Mouse (Mus musculus): ENCODE data around the gene Pih1d2. TPM values are rescaled to one million over a fixed set of nuclear protein-coding genes. Genes with fewer than 3 reads are reported as not detected.

Pih1d2 gene
- 1.8 and 2.1 TPM in 2 replicates for polyA plus RNA-seq (2015; fragmentation: Nextera tagmentation; extraction: Ambion mirVana)

GRCm38 (mm10) chr9:50616766-50617603 lies at the start of gene Pih1d2, which contains the start of gene Nkapd1:
Gene Pih1d2, plus strand, starts transcription at chr9:50617321.
Gene Nkapd1, minus strand, starts transcription at chr9:50617464.
- under 1% methylated on average over 81 of the region's 81 CpGs for WGBS (ENCODE audit: insufficient replicate concordance)
- peaks cover 28% of the 10 kb centered on the region for H3K4me1 ChIP-seq (replicated peaks)
- peak within 1 kb of the TSS; percentile 96 for H3K4me3 ChIP-seq (replicated peaks)
- peaks cover 34% of the 10 kb centered on the region for H3K36me3 ChIP-seq
- peak; percentile 92 for ATAC-seq (ENCODE audit: low read depth)
- H3K27me3 ChIP-seq, result no peaks in the 10 kb centered on the region
- no peaks in the 10 kb centered on the region for H3K9me3 ChIP-seq (replicated peaks)
- peak within 1 kb of the TSS; percentile 95 for H3K27ac ChIP-seq
- peak; percentile 76 for DNase-seq
- H3K9ac ChIP-seq, result peak within 1 kb of the TSS; percentile 94
- H3K4me2 ChIP-seq, result peak within 1 kb of the TSS; percentile 85

GRCm38 (mm10) chr9:50567372-50567771 lies 49.7 kb upstream of the Pih1d2 start:
- Histone ChIP-seq H3K9ac (no peak overlapping the region), H3K4me1 (replicated peaks) (no peaks in the 10 kb centered on the region), H3K36me3 (no peaks in the 10 kb centered on the region), H3K27me3 (no peaks in the 10 kb centered on the region), H3K4me3 (replicated peaks) (no peak overlapping the region), H3K9me3 (replicated peaks) (no peaks in the 10 kb centered on the region), H3K4me2 (no peak overlapping the region), H3K27ac (no peak overlapping the region)
- 52% methylated on average over 4 of the region's 4 CpGs for WGBS (ENCODE audit: insufficient replicate concordance)
- DNase-seq, result no peak
- no peak for ATAC-seq (ENCODE audit: low read depth)

- Histone ChIP-seq H3K4me1 (replicated peaks) (no peaks in the 10 kb centered on the region), H3K9me3 (replicated peaks) (no peaks in the 10 kb centered on the region), H3K36me3 (no peaks in the 10 kb centered on the region), H3K27me3 (no peaks in the 10 kb centered on the region), H3K4me2 (no peak overlapping the region), H3K27ac (no peak overlapping the region), H3K4me3 (replicated peaks) (no peak overlapping the region), H3K9ac (no peak overlapping the region)
- DNase-seq (no peak), ATAC-seq (ENCODE audit: low read depth) (no peak)
- WGBS (ENCODE audit: insufficient replicate concordance), result 67% methylated on average over 2 of the region's 2 CpGs
Measured at GRCm38 (mm10) chr9:50567881-50568280, 49.2 kb upstream of the Pih1d2 start.

- H3K4me2 ChIP-seq, result no peak overlapping the region
- no peak overlapping the region for H3K9ac ChIP-seq
- no peak overlapping the region for H3K27ac ChIP-seq
- H3K27me3 ChIP-seq, result no peaks in the 10 kb centered on the region
- H3K4me1 ChIP-seq (replicated peaks), result no peaks in the 10 kb centered on the region
- ATAC-seq (ENCODE audit: low read depth) (no peak), DNase-seq (no peak)
- 56% methylated on average over 10 of the region's 10 CpGs for WGBS (ENCODE audit: insufficient replicate concordance)
- H3K9me3 ChIP-seq (replicated peaks), result no peaks in the 10 kb centered on the region
- H3K4me3 ChIP-seq (replicated peaks), result no peak overlapping the region
- no peaks in the 10 kb centered on the region for H3K36me3 ChIP-seq
Measured at GRCm38 (mm10) chr9:50569599-50570525, 47.3 kb upstream of the Pih1d2 start.

GRCm38 (mm10) chr9:50580370-50580769 lies 36.8 kb upstream of the Pih1d2 start:
- Histone ChIP-seq H3K27me3 (no peaks in the 10 kb centered on the region), H3K4me2 (no peak overlapping the region), H3K4me3 (replicated peaks) (no peak overlapping the region), H3K4me1 (replicated peaks) (no peaks in the 10 kb centered on the region), H3K36me3 (no peaks in the 10 kb centered on the region), H3K9me3 (replicated peaks) (no peaks in the 10 kb centered on the region), H3K9ac (no peak overlapping the region), H3K27ac (no peak overlapping the region)
- ATAC-seq (ENCODE audit: low read depth), result no peak
- WGBS (ENCODE audit: insufficient replicate concordance), result 33% methylated on average over 4 of the region's 4 CpGs
- DNase-seq, result no peak

- 57% methylated on average over 6 of the region's 6 CpGs for WGBS (ENCODE audit: insufficient replicate concordance)
- DNase-seq (no peak), ATAC-seq (ENCODE audit: low read depth) (no peak)
- 0 out of 2 replicates have a peak, but pooled peaks cover 10% of the 10 kb centered on the region for H3K4me1 ChIP-seq (replicated peaks)
- no peak overlapping the region for H3K4me2 ChIP-seq
- H3K4me3 ChIP-seq (replicated peaks), result no peak overlapping the region
- no peaks in the 10 kb centered on the region for H3K9me3 ChIP-seq (replicated peaks)
- no peaks in the 10 kb centered on the region for H3K27me3 ChIP-seq
- H3K9ac ChIP-seq, result no peak overlapping the region
- no peak overlapping the region for H3K27ac ChIP-seq
- H3K36me3 ChIP-seq, result no peaks in the 10 kb centered on the region
Measured at GRCm38 (mm10) chr9:50585145-50585818, 31.8 kb upstream of the Pih1d2 start.

GRCm38 (mm10) chr9:50586955-50587354 lies 30.2 kb upstream of the Pih1d2 start:
- peaks cover 15% of the 10 kb centered on the region; the same call in 1 of the 2 replicates for H3K4me1 ChIP-seq (replicated peaks)
- no peaks in the 10 kb centered on the region for H3K27me3 ChIP-seq
- H3K4me2 ChIP-seq, result no peak overlapping the region
- H3K4me3 ChIP-seq (replicated peaks), result no peak overlapping the region
- H3K27ac ChIP-seq, result no peak overlapping the region
- DNase-seq (no peak), ATAC-seq (ENCODE audit: low read depth) (no peak)
- no peaks in the 10 kb centered on the region for H3K9me3 ChIP-seq (replicated peaks)
- 53% methylated on average over 4 of the region's 4 CpGs for WGBS (ENCODE audit: insufficient replicate concordance)
- H3K36me3 ChIP-seq, result no peaks in the 10 kb centered on the region
- H3K9ac ChIP-seq, result no peak overlapping the region

GRCm38 (mm10) chr9:50590856-50591518 lies 26.1 kb upstream of the Pih1d2 start:
- Histone ChIP-seq H3K9ac (no peak overlapping the region), H3K4me2 (no peak overlapping the region), H3K9me3 (replicated peaks) (no peaks in the 10 kb centered on the region), H3K27me3 (no peaks in the 10 kb centered on the region), H3K4me1 (replicated peaks) (peaks cover 15% of the 10 kb centered on the region; the same call in 1 of the 2 replicates), H3K27ac (no peak overlapping the region), H3K36me3 (peaks cover 14% of the 10 kb centered on the region), H3K4me3 (replicated peaks) (no peak overlapping the region)
- 56% methylated on average over 10 of the region's 10 CpGs for WGBS (ENCODE audit: insufficient replicate concordance)
- DNase-seq (no peak), ATAC-seq (ENCODE audit: low read depth) (no peak)

GRCm38 (mm10) chr9:50592955-50593354 lies 24.2 kb upstream of the Pih1d2 start:
- peaks cover 32% of the 10 kb centered on the region for H3K36me3 ChIP-seq
- DNase-seq (no peak), ATAC-seq (ENCODE audit: low read depth) (no peak)
- no peak overlapping the region for H3K9ac ChIP-seq
- no peak overlapping the region for H3K4me3 ChIP-seq (replicated peaks)
- H3K27me3 ChIP-seq, result no peaks in the 10 kb centered on the region
- H3K9me3 ChIP-seq (replicated peaks), result no peaks in the 10 kb centered on the region
- H3K27ac ChIP-seq, result no peak overlapping the region
- 80% methylated on average over 9 of the region's 9 CpGs for WGBS (ENCODE audit: insufficient replicate concordance)
- H3K4me1 ChIP-seq (replicated peaks), result peaks cover 6% of the 10 kb centered on the region; the same call in 1 of the 2 replicates
- no peak overlapping the region for H3K4me2 ChIP-seq

- Histone ChIP-seq H3K9ac (no peak overlapping the region), H3K4me3 (replicated peaks) (no peak overlapping the region), H3K27me3 (no peaks in the 10 kb centered on the region), H3K4me2 (no peak overlapping the region), H3K4me1 (replicated peaks) (peaks cover 6% of the 10 kb centered on the region; the same call in 1 of the 2 replicates), H3K36me3 (peaks cover 38% of the 10 kb centered on the region), H3K9me3 (replicated peaks) (no peaks in the 10 kb centered on the region), H3K27ac (no peak overlapping the region)
- ATAC-seq (ENCODE audit: low read depth) (no peak), DNase-seq (peak; percentile 25)
- 60% methylated on average over 3 of the region's 3 CpGs for whole genome bisulfite sequencing (ENCODE audit: insufficient replicate concordance)
Measured at GRCm38 (mm10) chr9:50593544-50593943, 23.6 kb upstream of the Pih1d2 start.
